Mouse (Mus musculus) hindbrain, embryonic 14.5 days (tissue): Measurements from ENCODE around the gene Sirt4. TPM values are rescaled to one million over a fixed set of nuclear protein-coding genes. Genes with fewer than 3 reads are reported as not detected.
A peak's percentile ranks its signal among the peaks of the same experiment; 100 is the strongest.

ENCODE experiments used
- ATAC-seq: fragments of 200-750 bp; cut with Nextera tagmentation; 2 replicates; pipeline ENCODE4 v1.8.0; 2017; ENCODE audit warnings: moderate number of reproducible peaks, mild to moderate bottlenecking, moderate TSS enrichment, moderate library complexity; ENCODE audit not compliant: low FRiP score
- DNase-seq: peaks from one replicate; pipeline ENCODE4 v3.0.0-alpha.2; 2015; ENCODE audit warnings: low spot score
- H3K27ac ChIP-seq: fragments of 300-500 bp; sonication (generic); 2 replicates; pipeline ENCODE4 v1.5.1; 2014; ENCODE audit warnings: mild to moderate bottlenecking, moderate library complexity
- H3K27me3 ChIP-seq: fragments of 300-500 bp; sonication (generic); 2 replicates; pipeline ENCODE4 v1.6.1; 2014; ENCODE audit warnings: mild to moderate bottlenecking, low read length, mixed read lengths; ENCODE audit not compliant: control insufficient read depth, insufficient read depth
- H3K36me3 ChIP-seq: fragments of 300-500 bp; sonication (generic); replicated peaks from 2 replicates; pipeline ENCODE4 v1.6.1; 2014; ENCODE audit not compliant: control insufficient read depth, insufficient read depth
- H3K4me1 ChIP-seq: fragments of 300-500 bp; sonication (generic); replicated peaks from 2 replicates; pipeline ENCODE4 v1.6.1; 2014; ENCODE audit warnings: antibody characterized with exemption, low read length, mixed read lengths; ENCODE audit not compliant: control insufficient read depth, insufficient read depth
- H3K4me2 ChIP-seq: fragments of 300-500 bp; sonication (generic); replicated peaks from 2 replicates; pipeline ENCODE4 v1.6.1; 2014; ENCODE audit warnings: mild to moderate bottlenecking, moderate library complexity
- H3K4me3 ChIP-seq: fragments of 300-500 bp; sonication (generic); replicated peaks from 2 replicates; pipeline ENCODE4 v1.5.1; 2014; ENCODE audit warnings: mild to moderate bottlenecking, low read length
- H3K9ac ChIP-seq: fragments of 300-500 bp; sonication (generic); 2 replicates; pipeline ENCODE4 v1.6.1; 2014
- H3K9me3 ChIP-seq: fragments of 300-500 bp; sonication (generic); 2 replicates; pipeline ENCODE4 v1.6.1; 2016; ENCODE audit warnings: low read length; ENCODE audit not compliant: control insufficient read depth
- WGBS: fragments of 180-500 bp; shearing (Covaris S2); extraction: QIAGEN DNeasy Blood & Tissue Kit; methylation state at CpG from one replicate; pipeline ENCODE4 v1.1.7; 2014; 5-methylcytosine and 5-hydroxymethylcytosine counted together
- polyA plus RNA-seq: library from polyadenylated mRNA; unstranded; fragments of >200 nt; fragmentation: Nextera tagmentation; extraction: Ambion mirVana; gene quantifications from 2 replicates; pipeline ENCODE4 v1.2.1, GENCODE M21; 2014

Gene Sirt4
- 19.1 and 20.3 TPM in 2 replicates for polyA plus RNA-seq

DNA sequence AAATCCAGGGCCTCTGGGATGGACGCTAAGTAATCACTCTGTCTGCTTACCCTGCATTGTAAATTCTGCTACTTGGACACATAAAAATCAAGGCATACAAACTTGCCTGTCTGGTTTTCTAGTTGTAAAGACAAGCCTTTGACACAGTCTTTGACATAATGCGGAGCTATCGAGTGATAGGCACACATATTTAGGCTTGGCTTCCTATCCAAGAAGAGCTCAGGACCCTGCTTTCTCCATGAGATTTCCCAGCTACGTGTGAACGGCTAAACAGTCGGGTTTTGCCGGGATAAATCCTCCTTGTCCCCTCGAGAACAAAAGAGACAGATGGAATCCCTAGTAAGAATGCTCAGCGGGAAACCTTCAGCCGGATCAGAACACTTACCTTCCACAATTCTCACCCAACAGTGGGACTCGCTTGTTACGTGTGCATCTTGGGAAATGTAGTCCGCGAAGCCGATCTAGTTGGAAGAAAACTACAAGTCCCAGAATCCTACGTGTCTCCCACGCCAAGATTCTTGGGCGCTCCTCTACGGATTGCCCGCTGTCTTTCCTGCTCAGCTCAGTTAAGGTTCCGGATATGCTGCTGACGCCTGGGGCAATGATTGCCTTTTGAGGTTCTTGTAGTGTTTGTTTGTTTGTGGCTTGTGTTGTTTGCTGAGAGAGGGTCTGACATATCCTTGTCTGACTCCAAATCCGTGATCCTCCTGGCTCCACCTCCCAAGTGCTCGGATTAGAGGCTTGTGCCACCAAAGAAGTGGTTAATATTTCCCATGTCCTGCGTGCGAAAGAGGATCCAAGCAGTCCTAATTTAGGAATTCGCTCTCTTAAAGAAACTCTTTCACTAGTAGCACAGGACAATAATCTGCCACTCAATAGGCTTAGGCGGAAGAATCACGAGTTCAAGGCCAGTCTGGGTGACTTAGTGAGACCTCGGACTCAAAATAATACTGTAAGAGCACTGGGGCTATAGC is at the start of gene Sirt4:
Gene Sirt4 (minus strand): TSS at position 779 of the 974 bp plus-strand sequence.
- ATAC-seq = peak; percentile 85
- Histone ChIP-seq H3K9ac (peak within 1 kb of the TSS; percentile 66), H3K27ac (peak within 1 kb of the TSS; percentile 61), H3K9me3 (no peaks in the 10 kb centered on the region), H3K4me1 (peaks cover 36% of the 10 kb centered on the region), H3K36me3 (no peaks in the 10 kb centered on the region), H3K27me3 (no peaks in the 10 kb centered on the region; the same call in 1 of the 2 replicates), H3K4me2 (peak within 1 kb of the TSS; percentile 68), H3K4me3 (peak within 1 kb of the TSS; percentile 38)
- 9% methylated on average over 30 of the region's 30 CpGs for WGBS
- DNase-seq = peak; percentile 97

DNA sequence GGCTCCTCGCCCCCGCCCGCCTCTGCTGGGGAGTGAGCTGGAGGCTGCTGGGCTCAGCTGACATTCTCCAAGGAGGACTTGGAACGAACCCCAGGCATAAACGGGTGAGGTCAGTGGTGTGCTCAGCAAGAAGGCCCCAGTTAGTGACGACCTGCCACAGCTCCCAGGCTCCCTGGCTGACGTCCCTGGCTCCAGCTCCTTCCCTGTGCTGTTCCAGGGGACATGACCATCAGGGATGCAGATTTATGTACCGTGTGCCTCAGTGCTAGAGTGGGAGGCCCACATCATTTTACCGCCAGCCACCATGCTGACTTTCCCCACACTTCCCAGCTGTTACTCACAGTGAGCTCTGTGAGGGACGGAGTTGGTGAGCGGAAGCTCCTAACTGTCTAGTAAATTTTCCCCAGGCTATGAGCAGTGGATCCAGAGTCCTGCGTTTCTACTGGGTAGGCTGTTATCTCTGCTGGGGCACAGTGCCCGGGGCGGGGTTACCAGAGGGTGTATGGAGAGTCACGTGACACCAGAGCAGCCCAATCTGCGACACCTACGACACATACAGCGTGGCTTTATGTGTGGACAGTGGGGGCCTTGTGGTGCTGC is 47.2 kb upstream of the Sirt4 start:
- H3K27ac ChIP-seq = peak overlapping the region; percentile 28
- DNase-seq (no peak), ATAC-seq (peak; percentile 76; the same call in 1 of the 2 replicates)
- no peak overlapping the region for H3K4me2 ChIP-seq
- H3K4me3 ChIP-seq = no peak overlapping the region
- H3K36me3 ChIP-seq = no peaks in the 10 kb centered on the region
- 49% methylated on average over 18 of the region's 18 CpGs for WGBS
- H3K9me3 ChIP-seq = no peaks in the 10 kb centered on the region
- peak overlapping the region; percentile 4; the same call in 1 of the 2 replicates for H3K9ac ChIP-seq
- H3K27me3 ChIP-seq = no peaks in the 10 kb centered on the region
- peaks cover 17% of the 10 kb centered on the region for H3K4me1 ChIP-seq

DNA sequence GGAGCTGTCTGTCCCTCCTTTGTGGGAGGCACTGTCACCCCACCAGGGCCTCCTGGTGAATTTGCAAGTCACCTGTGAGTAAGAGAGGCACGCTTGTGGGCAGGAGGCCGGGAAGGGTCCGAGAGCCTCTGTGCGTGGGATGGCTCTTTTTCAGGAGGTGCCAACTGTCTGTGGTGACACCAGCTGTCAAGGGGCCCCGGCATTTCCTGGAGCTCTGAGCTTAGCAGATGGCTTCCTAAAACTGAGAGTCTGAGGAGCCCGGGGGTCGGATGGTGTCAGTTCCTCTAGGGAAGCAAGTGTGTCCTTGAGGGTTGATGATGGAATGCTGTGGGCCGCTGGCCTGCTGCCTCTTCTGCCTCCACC is 45.9 kb upstream of the Sirt4 start:
- H3K27ac ChIP-seq = no peak overlapping the region
- H3K27me3 ChIP-seq = no peaks in the 10 kb centered on the region
- DNase-seq (no peak), ATAC-seq (no peak)
- no peak overlapping the region for H3K4me2 ChIP-seq
- WGBS = 62% methylated on average over 8 of the region's 8 CpGs
- peaks cover 17% of the 10 kb centered on the region for H3K4me1 ChIP-seq
- no peak overlapping the region for H3K9ac ChIP-seq
- no peak overlapping the region for H3K4me3 ChIP-seq
- no peaks in the 10 kb centered on the region for H3K9me3 ChIP-seq
- no peaks in the 10 kb centered on the region for H3K36me3 ChIP-seq

DNA sequence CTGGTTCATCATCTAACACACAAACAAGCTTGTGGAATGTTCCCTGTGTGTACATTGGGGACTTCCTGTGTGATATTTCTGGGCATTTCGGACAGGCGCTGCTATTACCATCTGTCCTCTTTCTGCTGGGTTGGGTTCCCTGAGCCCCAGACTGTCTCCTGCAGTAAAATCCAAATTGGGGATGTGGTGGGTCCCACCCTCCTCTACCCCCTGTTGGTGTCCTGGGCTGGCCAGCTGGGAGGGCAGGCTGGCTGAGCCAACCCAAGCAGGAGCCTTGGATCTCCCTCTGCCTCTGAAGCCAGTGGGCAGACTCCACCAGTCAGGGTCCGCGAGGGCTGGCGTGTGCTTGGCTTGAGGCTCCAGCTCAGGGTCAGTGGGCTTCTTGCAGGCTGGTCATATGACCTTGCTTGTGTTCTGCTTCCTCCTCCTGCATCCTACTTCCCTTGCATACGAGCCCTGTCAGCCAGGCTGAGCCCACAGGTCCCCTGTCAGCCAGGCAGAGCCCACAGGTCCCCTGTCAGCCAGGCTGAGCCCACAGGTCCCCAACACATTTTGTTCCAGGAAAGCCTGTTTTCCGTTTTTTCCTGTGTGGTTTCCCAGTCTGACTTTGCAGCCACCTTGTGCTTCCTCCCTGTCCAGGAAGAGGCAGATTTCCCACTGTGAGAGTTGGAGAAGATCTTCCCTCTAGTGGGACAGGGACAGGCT is 45.4 kb upstream of the Sirt4 start:
- no peak for ATAC-seq
- DNase-seq = no peak
- Histone ChIP-seq H3K4me2 (no peak overlapping the region; the same call in 1 of the 2 replicates), H3K9me3 (no peaks in the 10 kb centered on the region), H3K4me3 (no peak overlapping the region), H3K27ac (peak overlapping the region; percentile 32; the same call in 1 of the 2 replicates), H3K9ac (0 out of 2 replicates have a peak overlapping the region, but pooled peaks have one; percentile 18), H3K4me1 (peaks cover 17% of the 10 kb centered on the region), H3K27me3 (no peaks in the 10 kb centered on the region), H3K36me3 (no peaks in the 10 kb centered on the region)
- 72% methylated on average over 7 of the region's 7 CpGs for WGBS

- Histone ChIP-seq H3K4me1 (peaks cover 17% of the 10 kb centered on the region), H3K27ac (peak overlapping the region; percentile 16; the same call in 1 of the 2 replicates), H3K4me3 (no peak overlapping the region), H3K9ac (0 out of 2 replicates have a peak overlapping the region, but pooled peaks have one; percentile 18), H3K27me3 (no peaks in the 10 kb centered on the region), H3K4me2 (no peak overlapping the region; the same call in 1 of the 2 replicates), H3K9me3 (no peaks in the 10 kb centered on the region), H3K36me3 (no peaks in the 10 kb centered on the region)
- no peak for ATAC-seq
- 75% methylated on average over 8 of the region's 8 CpGs for WGBS
- no peak for DNase-seq
Measured at GRCm38 (mm10) chr5:115529364-115529741, 44.8 kb upstream of the Sirt4 start.

GRCm38 (mm10) chr5:115528128-115528527 is 43.6 kb upstream of the Sirt4 start:
- Histone ChIP-seq H3K36me3 (no peaks in the 10 kb centered on the region), H3K27ac (no peak overlapping the region), H3K4me1 (peaks cover 23% of the 10 kb centered on the region), H3K4me2 (no peak overlapping the region), H3K9ac (no peak overlapping the region), H3K9me3 (no peaks in the 10 kb centered on the region), H3K4me3 (no peak overlapping the region), H3K27me3 (no peaks in the 10 kb centered on the region)
- ATAC-seq (no peak), DNase-seq (no peak)
- WGBS = 92% methylated on average over 5 of the region's 5 CpGs

- no peak overlapping the region for H3K4me3 ChIP-seq
- no peak overlapping the region for H3K27ac ChIP-seq
- H3K4me2 ChIP-seq = no peak overlapping the region
- peaks cover 13% of the 10 kb centered on the region; the same call in 1 of the 2 replicates for H3K4me1 ChIP-seq
- DNase-seq (no peak), ATAC-seq (no peak)
- no peaks in the 10 kb centered on the region for H3K9me3 ChIP-seq
- H3K27me3 ChIP-seq = no peaks in the 10 kb centered on the region
- H3K36me3 ChIP-seq = no peaks in the 10 kb centered on the region
- H3K9ac ChIP-seq = no peak overlapping the region
- 89% methylated on average over 17 of the region's 17 CpGs for WGBS
Measured at GRCm38 (mm10) chr5:115526456-115527202, 42.1 kb upstream of the Sirt4 start.

GRCm38 (mm10) chr5:115525943-115526342 is 41.4 kb upstream of the Sirt4 start:
- no peaks in the 10 kb centered on the region for H3K9me3 ChIP-seq
- WGBS = 73% methylated on average over 9 of the region's 9 CpGs
- no peak overlapping the region for H3K27ac ChIP-seq
- H3K4me1 ChIP-seq = 0 out of 2 replicates have a peak, but pooled peaks cover 6% of the 10 kb centered on the region
- no peak overlapping the region for H3K4me2 ChIP-seq
- no peak overlapping the region for H3K4me3 ChIP-seq
- ATAC-seq (no peak), DNase-seq (no peak)
- H3K27me3 ChIP-seq = no peaks in the 10 kb centered on the region
- H3K9ac ChIP-seq = 0 out of 2 replicates have a peak overlapping the region, but pooled peaks have one; percentile 6
- H3K36me3 ChIP-seq = no peaks in the 10 kb centered on the region
